Mouse (Mus musculus): Measurements from ENCODE around the gene Osbpl10.

Gene Osbpl10

GRCm38 (mm10) chr9:115163693-115164092 lies 185.3 kb downstream of the Osbpl10 start:
- DNase-seq (ENCODE audit: low spot score) = no peak

- DNase-seq (ENCODE audit: low spot score) = no peak
These were observed 186.0 kb downstream of the Osbpl10 start for GRCm38 (mm10) chr9:115164351-115164750.

- no peak for DNase-seq (ENCODE audit: low spot score)
These were observed 187.6 kb downstream of the Osbpl10 start for GRCm38 (mm10) chr9:115165996-115166395.

- DNase-seq (ENCODE audit: low spot score) = no peak
These were observed 191.2 kb downstream of the Osbpl10 start for GRCm38 (mm10) chr9:115169591-115169990.

- no peak for DNase-seq (ENCODE audit: low spot score)
These were observed 193.7 kb downstream of the Osbpl10 start for GRCm38 (mm10) chr9:115172096-115172495.

- DNase-seq (ENCODE audit: low spot score) = no peak
These were observed 200.8 kb downstream of the Osbpl10 start for GRCm38 (mm10) chr9:115179154-115179553.

GRCm38 (mm10) chr9:115179935-115180334 lies 201.6 kb downstream of the Osbpl10 start:
- DNase-seq (ENCODE audit: low spot score) = peak; percentile 68

- no peak for DNase-seq (ENCODE audit: low spot score)
These were observed 208.0 kb downstream of the Osbpl10 start for GRCm38 (mm10) chr9:115186402-115186801.

- no peak for DNase-seq (ENCODE audit: low spot score)
These were observed 212.1 kb downstream of the Osbpl10 start for GRCm38 (mm10) chr9:115190376-115190942.

GRCm38 (mm10) chr9:115192890-115193289 lies 214.5 kb downstream of the Osbpl10 start:
- no peak for DNase-seq (ENCODE audit: low spot score)

GRCm38 (mm10) chr9:115197082-115197481 lies 218.7 kb downstream of the Osbpl10 start:
- DNase-seq (ENCODE audit: low spot score) = no peak

- no peak for DNase-seq (ENCODE audit: low spot score)
These were observed 221.9 kb downstream of the Osbpl10 start for GRCm38 (mm10) chr9:115200166-115200862.

- no peak for DNase-seq (ENCODE audit: low spot score)
These were observed 222.9 kb downstream of the Osbpl10 start for GRCm38 (mm10) chr9:115201264-115201663.

- DNase-seq (ENCODE audit: low spot score) = no peak
These were observed 224.8 kb downstream of the Osbpl10 start for GRCm38 (mm10) chr9:115203136-115203535.

- DNase-seq (ENCODE audit: low spot score) = no peak
These were observed 227.1 kb downstream of the Osbpl10 start for GRCm38 (mm10) chr9:115205491-115205890.

- DNase-seq (ENCODE audit: low spot score) = peak; percentile 44
These were observed 227.8 kb downstream of the Osbpl10 start for GRCm38 (mm10) chr9:115206219-115206618.

GRCm38 (mm10) chr9:115209737-115210136 lies 231.4 kb downstream of the Osbpl10 start:
- no peak for DNase-seq (ENCODE audit: low spot score)

- no peak for DNase-seq (ENCODE audit: low spot score)
These were observed 232.2 kb downstream of the Osbpl10 start for GRCm38 (mm10) chr9:115210535-115210934.

GRCm38 (mm10) chr9:115213755-115214264 lies 235.4 kb downstream of the Osbpl10 start:
- no peak for DNase-seq (ENCODE audit: low spot score)

GRCm38 (mm10) chr9:115214572-115215571 lies 236.5 kb downstream of the Osbpl10 start:
- no peak for DNase-seq (ENCODE audit: low spot score)

GRCm38 (mm10) chr9:115215830-115216701 lies 237.7 kb downstream of the Osbpl10 start:
- no peak for DNase-seq (ENCODE audit: low spot score)

Measured in layer of hippocampus, adult 11-12 months (tissue).